Mouse (Mus musculus): ENCODE results near the gene Unc45a.
"Not testable (repeated sequence)": the region's sequence is repeated elsewhere in the genome, so short reads cannot be mapped to it uniquely, and the experiment has no call there.

DNA sequence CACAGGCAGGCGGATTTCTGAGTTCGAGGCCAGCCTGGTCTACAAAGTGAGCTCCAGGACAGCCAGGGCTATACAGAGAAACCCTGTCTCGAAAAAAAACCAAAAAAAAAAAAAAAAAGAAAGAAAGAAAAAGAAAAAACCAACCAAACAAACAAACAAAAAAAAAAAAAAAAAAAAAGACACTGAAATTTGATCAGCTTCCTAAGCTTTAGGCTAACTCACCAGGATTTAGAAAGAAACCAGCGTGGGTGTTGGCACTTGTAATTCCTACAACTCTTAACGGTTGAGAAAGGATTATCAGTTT is 16.0 kb downstream of the Unc45a start:
- TF ChIP-seq CTCF (conservative IDR thresholded peaks at IDR 0.05; ENCODE audit: low read length); POU5F1 (IDR thresholded peaks at IDR 0.05; ENCODE audit: borderline replicate concordance, low read length): not testable (repeated sequence)
